16 mouse cellular contexts compared by ENCODE assay signal in genomic region chr11:102016136-102016535, GRCm38 (mm10). TPM values are rescaled to one million over a fixed set of nuclear protein-coding genes. Genes with fewer than 3 reads are reported as not detected.
DNase-seq lines count a peak whose midpoint lies in the region; ATAC-seq and TF ChIP-seq lines count a peak whose summit lies in the region.
"Had no signal": no experiment of that assay in that cellular context is flagged by ENCODE, and none has a peak within 500 bp of the region (broad histone marks: within the 10 kb centered on the region; RNA-seq: fewer than 3 reads in every experiment).

No protein-coding gene starts in this region.

- no peak overlapping the region for H3K4me2 ChIP-seq in kidney, embryonic 15.5 days
- H3K4me2 ChIP-seq: hindbrain, embryonic 15.5 days; midbrain, embryonic 12.5 days had no signal

- peak; percentile 60 to 69 for DNase-seq in cerebellum, postnatal 10 days
- no peak for DNase-seq in cerebellum, postnatal 4 days (ENCODE audit: low spot score in 2 of 2)
- no peak for DNase-seq in kidney, adult 9 months
- peak; percentile 47 for DNase-seq in heart, adult 8-10 months (ENCODE audit: low spot score)
- peak; percentile 33 to 52 for DNase-seq in heart, postnatal 36 days
- no peak for DNase-seq in right cerebral cortex, postnatal 25 days
- DNase-seq in thymus, adult 2 months, result no peak
- DNase-seq: liver; lung, postnatal 14 days had no signal

- ATAC-seq in kidney, embryonic 15.5 days (replicated peaks; ENCODE audit: low FRiP score), result no peak

- H3K27me3 ChIP-seq in kidney, embryonic 15.5 days, result peaks cover 5% of the 10 kb centered on the region; the same call in 1 of the 2 replicates
- H3K27me3 ChIP-seq in thymus, adult 2 months (ENCODE audit: control insufficient read depth, insufficient read depth, low read length), result no peaks in the 10 kb centered on the region
- H3K27me3 ChIP-seq: hindbrain, embryonic 15.5 days; midbrain, embryonic 12.5 days had no signal

- H3K36me3 ChIP-seq in kidney, embryonic 15.5 days, result peaks cover 15% of the 10 kb centered on the region; the same call in 1 of the 2 replicates
- H3K36me3 ChIP-seq in thymus, adult 2 months (ENCODE audit: control insufficient read depth, insufficient read depth, low read length), result no peaks in the 10 kb centered on the region

- 92% methylated on average over 1 of the region's 1 CpGs for WGBS in kidney, embryonic 15.5 days
- WGBS in thymus, adult 2 months, result 88% methylated on average over 1 of the region's 1 CpGs

- no peak overlapping the region for H3K4me3 ChIP-seq in kidney, embryonic 15.5 days (replicated peaks)
- no peak overlapping the region for H3K4me3 ChIP-seq in thymus, adult 2 months (ENCODE audit: control insufficient read depth, insufficient read depth, low read length)
- H3K4me3 ChIP-seq: hindbrain, embryonic 15.5 days; midbrain, embryonic 12.5 days had no signal

- H3K27ac ChIP-seq in kidney, embryonic 15.5 days, result 0 out of 2 replicates have a peak overlapping the region, but pooled peaks have one; percentile 27
- no peak overlapping the region for H3K27ac ChIP-seq in thymus, adult 2 months (ENCODE audit: control insufficient read depth, insufficient read depth, low read length)
- H3K27ac ChIP-seq: hindbrain, embryonic 15.5 days; midbrain, embryonic 12.5 days; stomach, postnatal 0 days had no signal

- peaks cover 14% of the 10 kb centered on the region for H3K4me1 ChIP-seq in kidney, embryonic 15.5 days
- no peaks in the 10 kb centered on the region for H3K4me1 ChIP-seq in thymus, adult 2 months (replicated peaks; ENCODE audit: control insufficient read depth, insufficient read depth, low read length)
- H3K4me1 ChIP-seq: hindbrain, embryonic 15.5 days had no signal

- no peak overlapping the region for H3K9ac ChIP-seq in kidney, embryonic 15.5 days
- H3K9ac ChIP-seq: hindbrain, embryonic 15.5 days; midbrain, embryonic 12.5 days had no signal

- intact Hi-C loops in heart, postnatal 36 days (cut with DNase I), result no loop called here

- H3K9me3 ChIP-seq in kidney, embryonic 15.5 days (replicated peaks), result no peaks in the 10 kb centered on the region
- H3K9me3 ChIP-seq: hindbrain, embryonic 15.5 days; midbrain, embryonic 12.5 days had no signal

- TF ChIP-seq POLR2A in thymus, adult 2 months (IDR thresholded peaks at IDR 0.05; ENCODE audit: control insufficient read depth, extremely low read depth, insufficient read depth, low read length, poor library complexity), result no peak

- no peak for TF ChIP-seq CTCF in thymus, adult 2 months (IDR thresholded peaks at IDR 0.05; ENCODE audit: borderline replicate concordance, control insufficient read depth, extremely low read depth, insufficient read depth, low read length, poor library complexity)

RNA-seq across cellular contexts. Expression of gene Mpp3, which starts 12.1 kb away (rescaled TPM):
- 7.8 and 11.0 TPM in 2 replicates for polyA plus RNA-seq in kidney, embryonic 15.5 days (2015; fragmentation: Nextera tagmentation; extraction: Ambion mirVana)
- total RNA-seq in heart, adult 8-10 months (2022), result 1 to 10 TPM in 3 of 4 experiments, under 1 TPM in 1; 0.92 to 2.6 (median 1.5) TPM
- 1 to 10 TPM; 1.7 to 1.9 TPM for total RNA-seq in heart, postnatal 36 days (2021)
- polyA plus RNA-seq in thymus, adult 2 months (2012; rRNA removed), result 0.28 and 0.50 TPM in 2 replicates

RNA-seq across cellular contexts. Expression of gene Cd300lg, which starts 25.2 kb away (rescaled TPM):
- 0.82 and 1.1 TPM in 2 replicates for polyA plus RNA-seq in kidney, embryonic 15.5 days (2015; fragmentation: Nextera tagmentation; extraction: Ambion mirVana)
- 10 to 100 TPM; 56.7 to 79.2 (median 64.0) TPM for total RNA-seq in heart, adult 8-10 months (2022)
- 10 to 100 TPM; 68.3 to 69.5 TPM for total RNA-seq in heart, postnatal 36 days (2021)
- polyA plus RNA-seq in thymus, adult 2 months (2012; rRNA removed), result 12.5 and 18.3 TPM in 2 replicates

RNA-seq across cellular contexts. Expression of gene Dusp3, which starts 29.3 kb away (rescaled TPM):
- 32.8 and 33.8 TPM in 2 replicates for polyA plus RNA-seq in kidney, embryonic 15.5 days (2015; fragmentation: Nextera tagmentation; extraction: Ambion mirVana)
- total RNA-seq in heart, adult 8-10 months (2022), result 100 to 1,000 TPM; 107 to 186 (median 147) TPM
- total RNA-seq in heart, postnatal 36 days (2021), result 100 to 1,000 TPM; 113 to 123 TPM
- polyA plus RNA-seq in thymus, adult 2 months (2012; rRNA removed), result 12.3 and 19.7 TPM in 2 replicates

RNA-seq across cellular contexts. Expression of gene Cfap97d1, which starts 32.1 kb away (rescaled TPM):
- not detected in 2 replicates for polyA plus RNA-seq in kidney, embryonic 15.5 days (2015; fragmentation: Nextera tagmentation; extraction: Ambion mirVana)
- not detected for total RNA-seq in heart, adult 8-10 months (2022)
- total RNA-seq in heart, postnatal 36 days (2021), result not detected
- not detected in 2 replicates for polyA plus RNA-seq in thymus, adult 2 months (2012; rRNA removed)
- total RNA-seq: left cerebral cortex, adult 8-10 months; MEL had no signal
- polyA plus RNA-seq: hindbrain, embryonic 15.5 days; large intestine, adult 2 months; midbrain, embryonic 12.5 days; stomach, postnatal 0 days had no signal

RNA-seq across cellular contexts. Expression of gene Sost, which starts 49.3 kb away (rescaled TPM):
- polyA plus RNA-seq in kidney, embryonic 15.5 days (2015; fragmentation: Nextera tagmentation; extraction: Ambion mirVana), result 0.83 and 1.4 TPM in 2 replicates
- 1 to 10 TPM in 3 of 4 experiments, under 1 TPM in 1; 0.65 to 1.9 (median 1.2) TPM for total RNA-seq in heart, adult 8-10 months (2022)
- 1 to 10 TPM; 2.1 to 2.7 TPM for total RNA-seq in heart, postnatal 36 days (2021)
- polyA plus RNA-seq in thymus, adult 2 months (2012; rRNA removed), result 3.1 and 5.0 TPM in 2 replicates
- total RNA-seq: MEL had no signal
- polyA plus RNA-seq: large intestine, adult 2 months had no signal

Comparison
In these comparisons a context has a peak if more than half of its experiments do, and no peak if none do; other contexts are left out.
1. DNase-seq: peak in cerebellum, postnatal 10 days (2 of 2), heart, adult 8-10 months (single experiment) and heart, postnatal 36 days (2 of 2); none in cerebellum, postnatal 4 days (0 of 2), kidney, adult 9 months (single experiment), right cerebral cortex, postnatal 25 days (single experiment) and thymus, adult 2 months (single experiment).